Mouse (Mus musculus) midbrain, embryonic 11.5 days (tissue): ENCODE measurements around the gene Fbxl18. TPM values are rescaled to one million over a fixed set of nuclear protein-coding genes. Genes with fewer than 3 reads are reported as not detected.

Source experiments
- ATAC-seq: fragments of 200-750 bp; cut with Nextera tagmentation; 2 replicates; pipeline ENCODE4 v1.8.0; 2017; ENCODE audit warnings: moderate TSS enrichment, moderate library complexity; ENCODE audit not compliant: low FRiP score
- DNase-seq: peaks from one replicate; pipeline ENCODE4 v3.0.0; 2015; ENCODE audit warnings: low spot score; ENCODE audit errors: missing footprints
- H3K27ac ChIP-seq: fragments of 300-500 bp; sonication (generic); 2 replicates; pipeline ENCODE4 v1.5.1; 2014; ENCODE audit warnings: low read depth, low read length
- H3K27me3 ChIP-seq: fragments of 300-500 bp; sonication (generic); 2 replicates; pipeline ENCODE4 v1.6.1; 2014; ENCODE audit warnings: mild to moderate bottlenecking, low read length, moderate library complexity, mixed read lengths; ENCODE audit not compliant: control insufficient read depth, insufficient read depth
- H3K36me3 ChIP-seq: fragments of 300-500 bp; sonication (generic); 2 replicates; pipeline ENCODE4 v1.6.1; 2014; ENCODE audit warnings: mild to moderate bottlenecking, low read length, moderate library complexity, mixed read lengths; ENCODE audit not compliant: control insufficient read depth, insufficient read depth
- H3K4me1 ChIP-seq: fragments of 300-500 bp; sonication (generic); 2 replicates; pipeline ENCODE4 v1.6.1; 2014; ENCODE audit warnings: low read length; ENCODE audit not compliant: control insufficient read depth, insufficient read depth
- H3K4me2 ChIP-seq: fragments of 300-500 bp; sonication (generic); 2 replicates; pipeline ENCODE4 v1.6.1; 2014; ENCODE audit warnings: mild to moderate bottlenecking, moderate library complexity
- H3K4me3 ChIP-seq: fragments of 300-500 bp; sonication (generic); 2 replicates; pipeline ENCODE4 v1.5.1; 2014; ENCODE audit warnings: low read depth, low read length
- H3K9ac ChIP-seq: fragments of 300-500 bp; sonication (generic); 2 replicates; pipeline ENCODE4 v1.6.1; 2014; ENCODE audit warnings: low read length
- H3K9me3 ChIP-seq: fragments of 300-500 bp; sonication (generic); 2 replicates; pipeline ENCODE4 v1.6.1; 2016; ENCODE audit warnings: low read length; ENCODE audit not compliant: control insufficient read depth
- WGBS: fragments of 180-500 bp; shearing (Covaris S2); extraction: QIAGEN DNeasy Blood & Tissue Kit; methylation state at CpG from one replicate; pipeline ENCODE4 v1.1.7; 2014; 5-methylcytosine and 5-hydroxymethylcytosine counted together
- polyA plus RNA-seq: library from polyadenylated mRNA; unstranded; fragments of >200 nt; fragmentation: Nextera tagmentation; extraction: Ambion mirVana; gene quantifications from 2 replicates; pipeline ENCODE4 v1.2.1, GENCODE M21; 2014

Gene Fbxl18
- polyA plus RNA-seq, 1 experiment from 2014 or later, result 11.8 TPM

DNA sequence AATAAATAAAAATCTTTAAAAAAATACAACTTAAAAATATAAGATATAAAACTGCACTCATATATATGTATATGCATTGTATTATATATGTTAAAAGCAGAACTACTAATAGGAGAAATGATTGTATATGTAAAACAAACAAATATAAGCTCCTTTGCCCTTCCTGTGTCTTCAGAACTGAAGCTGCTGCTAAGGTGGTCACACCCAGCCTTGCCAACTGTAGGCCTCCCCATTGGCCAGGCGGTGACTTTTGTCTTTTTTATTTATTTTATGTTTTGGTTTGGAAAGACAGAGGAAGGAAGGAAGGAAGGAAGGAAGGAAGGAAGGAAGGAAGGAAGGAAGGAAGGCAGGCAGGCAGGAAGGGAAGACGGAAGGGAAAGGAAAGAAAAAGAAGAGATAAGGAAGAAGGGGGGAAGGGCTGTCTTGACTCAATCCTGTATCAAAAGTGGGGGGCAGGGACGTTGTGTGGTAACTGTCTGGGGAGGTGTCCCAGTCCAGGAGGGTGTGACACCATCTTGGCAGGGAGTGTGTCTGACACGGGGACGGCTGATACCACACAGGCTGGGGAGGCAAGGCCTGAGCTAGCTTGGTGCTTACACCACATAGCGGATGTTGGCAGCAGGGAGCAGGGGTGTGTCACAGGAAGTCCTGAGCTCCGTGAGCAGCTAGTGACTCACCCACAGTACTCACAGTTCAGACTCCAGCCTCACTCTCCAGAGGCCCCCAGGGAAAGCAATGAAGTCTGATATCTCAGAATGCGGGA is 25.3 kb upstream of the Fbxl18 start:
- no peak for DNase-seq
- WGBS, result 69% methylated on average over 8 of the region's 8 CpGs
- Histone ChIP-seq H3K9me3 (no peaks in the 10 kb centered on the region), H3K36me3 (no peaks in the 10 kb centered on the region), H3K27ac (no peak overlapping the region), H3K9ac (no peak overlapping the region), H3K4me2 (no peak overlapping the region), H3K4me1 (no peaks in the 10 kb centered on the region), H3K27me3 (no peaks in the 10 kb centered on the region), H3K4me3 (no peak overlapping the region)
- ATAC-seq, result no peak

DNA sequence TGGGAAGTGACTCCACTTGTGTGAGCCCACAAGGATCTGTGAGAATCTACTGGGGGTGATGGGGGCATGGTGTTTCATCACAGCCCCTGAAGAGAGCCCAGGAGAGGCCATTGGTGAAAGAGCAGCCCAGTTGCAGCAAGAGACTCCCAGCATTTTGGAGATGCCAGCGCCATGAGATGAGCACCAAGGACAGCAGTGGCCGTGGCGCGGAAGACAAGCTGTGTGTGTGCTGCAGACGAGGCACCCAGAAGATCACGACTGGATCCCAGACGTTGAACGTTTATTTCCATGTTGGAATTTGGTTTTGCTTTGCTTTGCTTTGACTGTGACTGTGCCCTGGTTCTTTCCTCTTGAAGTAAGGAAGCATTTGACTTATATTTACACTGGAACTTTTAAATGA is 22.2 kb upstream of the Fbxl18 start:
- 96% methylated on average over 8 of the region's 8 CpGs for WGBS
- Histone ChIP-seq H3K36me3 (no peaks in the 10 kb centered on the region), H3K27ac (no peak overlapping the region), H3K9me3 (no peaks in the 10 kb centered on the region), H3K4me3 (no peak overlapping the region), H3K27me3 (no peaks in the 10 kb centered on the region), H3K4me2 (no peak overlapping the region), H3K4me1 (no peaks in the 10 kb centered on the region), H3K9ac (no peak overlapping the region)
- no peak for ATAC-seq
- no peak for DNase-seq

DNA sequence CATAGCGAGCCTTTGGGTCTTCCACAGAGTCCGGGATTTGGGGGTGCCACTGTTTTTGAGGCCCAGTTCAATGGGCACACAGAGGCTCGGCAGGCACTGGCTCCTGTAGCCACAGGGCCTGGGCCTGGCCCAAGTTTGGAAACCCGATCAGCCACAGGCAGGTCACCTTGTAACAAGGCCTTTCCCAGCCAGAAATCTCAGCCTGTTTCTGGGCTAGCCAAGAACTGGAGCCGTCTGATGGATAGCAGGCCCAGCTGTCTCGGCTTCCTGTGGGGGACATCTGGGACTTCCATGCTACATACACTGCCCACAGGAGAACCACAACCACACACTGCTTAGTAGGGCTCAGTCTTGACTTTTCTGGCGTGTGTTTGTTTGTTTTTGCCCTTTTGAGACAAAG is 21.4 kb upstream of the Fbxl18 start:
- Histone ChIP-seq H3K4me2 (no peak overlapping the region), H3K4me1 (no peaks in the 10 kb centered on the region), H3K4me3 (no peak overlapping the region), H3K9ac (no peak overlapping the region), H3K27ac (no peak overlapping the region), H3K9me3 (no peaks in the 10 kb centered on the region), H3K36me3 (no peaks in the 10 kb centered on the region), H3K27me3 (no peaks in the 10 kb centered on the region)
- 83% methylated on average over 7 of the region's 7 CpGs for WGBS
- no peak for ATAC-seq
- DNase-seq, result no peak

DNA sequence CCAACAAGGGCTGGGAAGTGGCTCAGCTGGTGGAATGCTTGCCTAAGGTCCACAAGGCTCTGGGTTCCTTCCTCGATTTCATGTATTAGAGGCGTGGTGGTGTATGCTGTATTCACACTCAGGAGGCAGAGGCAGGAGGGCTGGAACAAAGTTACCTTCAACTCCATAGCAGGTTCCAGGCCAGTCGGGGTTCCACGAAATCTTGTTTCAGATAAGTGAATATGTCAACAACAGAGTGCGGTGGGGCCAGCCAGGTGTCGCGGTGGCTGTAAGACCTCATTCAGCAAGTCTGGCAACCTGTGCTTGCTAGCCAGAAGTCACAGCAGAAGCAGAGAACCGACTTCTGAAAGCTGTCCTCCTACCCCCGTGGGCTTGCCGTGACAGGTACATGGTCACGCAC is 20.0 kb upstream of the Fbxl18 start:
- no peak for ATAC-seq
- no peaks in the 10 kb centered on the region for H3K4me1 ChIP-seq
- no peak overlapping the region for H3K9ac ChIP-seq
- no peaks in the 10 kb centered on the region for H3K27me3 ChIP-seq
- H3K4me2 ChIP-seq, result no peak overlapping the region
- H3K9me3 ChIP-seq, result no peaks in the 10 kb centered on the region
- no peak overlapping the region for H3K4me3 ChIP-seq
- H3K36me3 ChIP-seq, result no peaks in the 10 kb centered on the region
- DNase-seq, result no peak
- WGBS, result 94% methylated on average over 11 of the region's 11 CpGs
- no peak overlapping the region for H3K27ac ChIP-seq

DNA sequence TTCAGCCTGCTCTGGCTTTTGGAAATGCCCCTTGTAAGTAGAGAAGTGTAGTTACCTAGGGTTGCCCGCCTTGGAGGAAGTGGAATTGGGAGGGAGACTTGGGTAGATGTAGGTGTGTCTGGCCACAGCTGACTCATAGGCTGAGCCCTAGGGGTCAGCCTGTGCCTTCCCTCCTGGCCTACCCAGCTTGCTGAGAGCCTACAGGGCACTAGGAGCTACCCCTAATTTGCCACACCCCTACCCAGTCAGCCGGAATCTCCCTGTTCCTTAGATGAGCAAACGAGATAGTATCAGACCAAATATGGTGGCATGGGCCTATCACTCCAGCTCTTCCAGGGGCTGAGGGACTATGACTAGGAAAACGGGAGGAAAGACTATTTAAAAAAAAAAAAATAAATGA is 17.5 kb upstream of the Fbxl18 start:
- no peak overlapping the region for H3K27ac ChIP-seq
- 88% methylated on average over 4 of the region's 4 CpGs for WGBS
- no peak overlapping the region for H3K4me3 ChIP-seq
- no peaks in the 10 kb centered on the region for H3K9me3 ChIP-seq
- DNase-seq, result no peak
- ATAC-seq, result no peak
- H3K27me3 ChIP-seq, result no peaks in the 10 kb centered on the region
- H3K9ac ChIP-seq, result no peak overlapping the region
- no peaks in the 10 kb centered on the region for H3K36me3 ChIP-seq
- H3K4me1 ChIP-seq, result peaks cover 5% of the 10 kb centered on the region
- no peak overlapping the region for H3K4me2 ChIP-seq

DNA sequence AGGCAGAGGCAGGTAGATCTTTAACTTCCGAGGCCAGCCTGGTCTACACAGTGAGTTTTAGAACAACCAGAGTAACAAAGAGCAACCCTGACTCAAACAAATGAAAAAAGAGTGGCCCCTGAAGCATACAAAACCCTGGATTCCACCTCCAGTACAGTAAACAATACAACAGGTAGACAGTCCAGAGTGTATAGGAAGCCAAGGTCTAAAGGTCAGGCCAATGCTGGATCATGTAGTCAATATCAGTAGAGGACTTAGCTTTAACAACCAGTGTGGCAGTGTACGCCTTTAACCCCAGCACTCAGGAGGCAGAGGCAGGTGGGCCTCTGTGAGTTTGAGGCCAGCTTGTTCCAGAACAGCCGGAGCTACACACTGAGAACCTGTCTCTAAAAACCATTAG is 17.1 kb upstream of the Fbxl18 start:
- no peak for ATAC-seq
- no peaks in the 10 kb centered on the region for H3K27me3 ChIP-seq

DNA sequence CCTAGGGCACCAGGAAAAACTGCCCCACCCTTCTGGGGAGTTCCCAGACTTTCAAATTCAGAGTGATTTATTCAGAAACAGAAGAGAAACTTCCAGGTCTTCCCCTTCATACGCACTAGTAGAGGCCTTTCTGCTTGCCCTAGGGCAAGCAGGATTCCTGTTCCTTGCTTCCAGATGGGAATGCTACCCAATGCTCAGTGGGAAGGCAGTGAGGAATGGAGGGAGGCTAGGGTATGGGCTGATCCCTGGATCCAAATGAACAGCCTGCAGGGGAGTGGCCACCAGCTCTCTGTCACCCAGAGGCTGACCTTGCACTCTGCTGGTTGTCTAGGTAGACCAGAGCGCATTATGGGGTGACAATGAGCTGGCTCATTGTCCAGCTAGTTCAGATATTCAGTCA is 16.4 kb upstream of the Fbxl18 start:
- Histone ChIP-seq H3K36me3 (no peaks in the 10 kb centered on the region), H3K9ac (no peak overlapping the region), H3K9me3 (no peaks in the 10 kb centered on the region), H3K27ac (no peak overlapping the region), H3K4me1 (peaks cover 14% of the 10 kb centered on the region), H3K4me2 (no peak overlapping the region), H3K4me3 (no peak overlapping the region), H3K27me3 (no peaks in the 10 kb centered on the region)
- ATAC-seq (no peak), DNase-seq (no peak)
- WGBS, result 84% methylated on average over 2 of the region's 2 CpGs

More for the DNA sequence above, 17.1 kb upstream of the Fbxl18 start:
- no peak overlapping the region for H3K4me2 ChIP-seq
- no peak overlapping the region for H3K9ac ChIP-seq
- H3K4me3 ChIP-seq, result no peak overlapping the region
- H3K27ac ChIP-seq, result no peak overlapping the region
- H3K4me1 ChIP-seq, result peaks cover 9% of the 10 kb centered on the region
- no peaks in the 10 kb centered on the region for H3K36me3 ChIP-seq
- no peak for DNase-seq
- 87% methylated on average over 3 of the region's 3 CpGs for WGBS
- H3K9me3 ChIP-seq, result no peaks in the 10 kb centered on the region

DNA sequence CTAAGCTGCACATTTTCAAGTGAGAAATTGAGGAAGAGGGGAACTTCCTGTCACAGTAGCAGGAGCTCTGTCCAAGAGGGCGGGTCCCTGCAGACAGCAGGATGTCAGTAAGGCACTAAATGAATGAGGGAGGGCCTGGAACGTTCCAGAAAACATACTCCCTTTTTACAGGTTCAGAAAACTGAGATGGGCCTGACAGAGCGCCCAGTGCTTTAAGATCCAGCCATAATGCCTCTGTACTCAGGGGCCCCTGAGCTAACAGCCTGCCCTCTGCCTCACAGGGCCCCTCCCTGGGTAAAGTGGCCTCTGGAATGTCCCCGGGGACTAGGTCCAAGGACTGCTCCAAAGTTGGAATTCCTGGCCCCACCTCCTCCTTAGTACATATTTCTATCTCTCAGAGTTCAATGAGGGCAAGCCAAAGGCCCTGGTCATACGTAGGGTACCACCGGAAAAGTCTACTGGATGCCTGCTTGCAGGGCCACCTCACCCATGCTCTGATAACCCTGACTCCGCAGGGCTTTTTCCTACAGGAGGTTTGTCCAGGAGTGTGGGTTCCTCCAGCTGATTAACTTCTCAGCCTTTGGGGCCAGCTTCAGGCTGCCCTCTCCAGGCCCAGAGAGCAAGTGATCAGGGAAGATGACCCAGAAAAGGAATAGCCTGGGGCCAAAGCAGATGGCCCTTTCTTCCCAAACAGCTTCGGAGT is 14.5 kb upstream of the Fbxl18 start:
- peaks cover 18% of the 10 kb centered on the region for H3K4me1 ChIP-seq
- no peaks in the 10 kb centered on the region for H3K9me3 ChIP-seq
- peaks cover 7% of the 10 kb centered on the region for H3K36me3 ChIP-seq
- no peak overlapping the region for H3K4me3 ChIP-seq
- H3K27me3 ChIP-seq, result no peaks in the 10 kb centered on the region
- ATAC-seq (no peak), DNase-seq (no peak)
- WGBS, result 66% methylated on average over 8 of the region's 8 CpGs
- H3K4me2 ChIP-seq, result no peak overlapping the region
- H3K27ac ChIP-seq, result peak overlapping the region; percentile 5; the same call in 1 of the 2 replicates
- no peak overlapping the region for H3K9ac ChIP-seq

DNA sequence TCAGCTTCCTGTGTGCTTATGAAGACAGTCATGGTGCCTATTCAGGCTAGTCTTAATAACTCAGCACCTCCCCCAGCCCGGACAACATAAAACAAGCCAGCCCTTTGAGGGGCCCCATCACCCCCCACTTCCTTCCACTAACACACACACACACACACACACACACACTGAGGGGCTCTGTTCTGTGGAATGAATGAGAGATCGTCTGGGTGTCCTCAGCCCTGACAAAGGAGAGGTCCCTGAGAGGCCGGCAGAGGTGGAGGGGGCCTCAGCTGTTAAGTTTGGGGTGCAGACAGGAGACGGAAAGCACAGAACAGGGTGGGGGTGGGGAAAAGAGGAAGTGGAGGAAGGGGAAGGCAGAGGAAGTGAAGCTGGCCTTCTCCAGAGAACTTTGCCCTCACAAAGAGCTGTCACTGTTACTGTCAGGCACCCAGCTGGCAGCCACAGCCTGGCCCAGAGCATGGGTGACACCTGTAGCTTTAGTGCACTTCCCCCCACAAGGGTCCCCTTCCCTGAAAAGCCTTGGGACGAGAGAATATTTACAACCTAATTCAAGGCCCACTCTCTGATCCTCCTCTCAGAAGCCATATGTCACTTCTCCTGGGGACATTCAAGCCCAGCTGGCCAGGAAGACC is 13.8 kb upstream of the Fbxl18 start:
- Histone ChIP-seq H3K9me3 (no peaks in the 10 kb centered on the region), H3K36me3 (peaks cover 13% of the 10 kb centered on the region), H3K9ac (no peak overlapping the region), H3K4me1 (peaks cover 23% of the 10 kb centered on the region), H3K27me3 (no peaks in the 10 kb centered on the region), H3K4me3 (no peak overlapping the region), H3K27ac (peak overlapping the region; percentile 5; the same call in 1 of the 2 replicates), H3K4me2 (no peak overlapping the region)
- 45% methylated on average over 5 of the region's 5 CpGs for WGBS
- no peak for DNase-seq
- ATAC-seq, result no peak
